Mouse (Mus musculus): ENCODE results near the gene Hilpda.

Hilpda gene

GRCm38 (mm10) chr6:29278513-29279267 is 6.4 kb downstream of the Hilpda start:
- DNase-seq = peak; percentile 55

GRCm38 (mm10) chr6:29279293-29279692 is 7.0 kb downstream of the Hilpda start, which contains the start of gene Fam71f2:
Gene Fam71f2 (plus strand): TSS chr6:29279593.
- no peak for DNase-seq

GRCm38 (mm10) chr6:29280671-29281070 is 8.4 kb downstream of the Hilpda start:
- DNase-seq = no peak

GRCm38 (mm10) chr6:29286870-29287269 is 14.6 kb downstream of the Hilpda start:
- DNase-seq = no peak

- no peak for DNase-seq
Observed at GRCm38 (mm10) chr6:29287481-29287880, 15.2 kb downstream of the Hilpda start.

- no peak for DNase-seq
Observed at GRCm38 (mm10) chr6:29287944-29288343, 15.7 kb downstream of the Hilpda start.

- no peak for DNase-seq
Observed at GRCm38 (mm10) chr6:29288651-29289050, 16.4 kb downstream of the Hilpda start.

- DNase-seq = no peak
Observed at GRCm38 (mm10) chr6:29299112-29299511, 26.8 kb downstream of the Hilpda start.

GRCm38 (mm10) chr6:29303251-29303650 is 31.0 kb downstream of the Hilpda start:
- DNase-seq = no peak

- DNase-seq = no peak
Observed at GRCm38 (mm10) chr6:29303726-29304125, 31.4 kb downstream of the Hilpda start.

- DNase-seq = no peak
Observed at GRCm38 (mm10) chr6:29305462-29305861, 33.2 kb downstream of the Hilpda start.

- no peak for DNase-seq
Observed at GRCm38 (mm10) chr6:29308846-29309605, 36.7 kb downstream of the Hilpda start.

GRCm38 (mm10) chr6:29313690-29314202 is 41.5 kb downstream of the Hilpda start:
- DNase-seq = no peak

- no peak for DNase-seq
Observed at GRCm38 (mm10) chr6:29317286-29317685, 45.0 kb downstream of the Hilpda start.

- DNase-seq = no peak
Observed at GRCm38 (mm10) chr6:29317941-29318340, 45.7 kb downstream of the Hilpda start.

GRCm38 (mm10) chr6:29318879-29319278 is 46.6 kb downstream of the Hilpda start, which contains the start of gene Fam71f1:
Gene Fam71f1 (plus strand): TSS chr6:29319140.
- no peak for DNase-seq

- DNase-seq = no peak
Observed at GRCm38 (mm10) chr6:29321586-29321985, 49.3 kb downstream of the Hilpda start.

GRCm38 (mm10) chr6:29322147-29322546 is 49.9 kb downstream of the Hilpda start:
- no peak for DNase-seq

GRCm38 (mm10) chr6:29322735-29323134 is 50.4 kb downstream of the Hilpda start:
- no peak for DNase-seq
